Mouse (Mus musculus): ENCODE results near the gene Hist1h2bm.
"Not testable (repeated sequence)": the region's sequence is repeated elsewhere in the genome, so short reads cannot be mapped to it uniquely, and the experiment has no call there.

Gene Hist1h2bm

DNA sequence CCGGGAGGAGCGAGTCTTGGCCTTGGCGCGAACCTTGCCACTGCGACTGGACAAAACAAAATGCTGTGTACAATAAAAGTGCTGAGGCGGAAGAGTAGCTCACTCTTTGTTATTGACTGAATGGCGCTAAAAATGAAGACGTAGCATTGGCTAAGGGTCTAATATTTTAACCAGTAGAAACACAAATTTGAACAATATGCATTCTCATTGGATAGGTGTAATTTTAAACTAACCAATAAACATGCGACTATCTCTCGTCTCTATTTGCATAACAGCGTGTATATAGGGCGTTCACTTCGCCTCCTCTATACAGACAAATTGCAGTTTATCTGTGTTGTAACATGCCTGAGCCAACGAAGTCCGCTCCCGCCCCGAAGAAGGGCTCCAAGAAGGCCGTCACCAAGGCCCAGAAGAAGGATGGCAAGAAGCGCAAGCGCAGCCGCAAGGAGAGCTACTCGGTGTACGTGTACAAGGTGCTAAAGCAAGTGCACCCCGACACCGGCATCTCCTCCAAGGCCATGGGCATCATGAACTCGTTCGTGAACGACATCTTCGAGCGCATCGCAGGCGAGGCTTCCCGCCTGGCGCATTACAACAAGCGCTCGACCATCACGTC, at the start of gene Hist1h2bm:
Hist1h2bm (plus strand) TSS at position 288 of the 616 bp plus-strand sequence.
- peak; percentile 34 for DNase-seq

DNA sequence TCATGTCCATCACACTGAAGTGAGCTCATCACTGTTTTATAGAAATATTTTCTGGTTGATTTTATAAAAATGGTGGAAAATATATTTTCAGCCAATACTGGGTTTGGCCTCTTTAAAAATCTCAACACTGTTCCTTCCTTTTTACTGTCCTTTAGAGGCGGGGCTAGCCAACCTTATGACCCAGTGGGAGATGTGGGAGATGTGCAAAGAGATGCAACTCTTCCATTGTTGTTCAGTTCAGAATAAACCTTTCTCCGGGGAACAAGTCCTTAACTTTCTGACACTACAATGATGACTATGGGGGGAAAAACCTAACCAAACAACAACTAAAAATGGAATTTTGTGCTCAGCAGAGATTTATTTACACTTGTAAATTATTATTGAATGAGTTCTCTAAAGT, 44.5 kb upstream of the Hist1h2bm start, which contains the start of gene Olfr1360:
Olfr1360 (minus strand) TSS at position 101 of the 400 bp plus-strand sequence.
- no peak for DNase-seq

DNA sequence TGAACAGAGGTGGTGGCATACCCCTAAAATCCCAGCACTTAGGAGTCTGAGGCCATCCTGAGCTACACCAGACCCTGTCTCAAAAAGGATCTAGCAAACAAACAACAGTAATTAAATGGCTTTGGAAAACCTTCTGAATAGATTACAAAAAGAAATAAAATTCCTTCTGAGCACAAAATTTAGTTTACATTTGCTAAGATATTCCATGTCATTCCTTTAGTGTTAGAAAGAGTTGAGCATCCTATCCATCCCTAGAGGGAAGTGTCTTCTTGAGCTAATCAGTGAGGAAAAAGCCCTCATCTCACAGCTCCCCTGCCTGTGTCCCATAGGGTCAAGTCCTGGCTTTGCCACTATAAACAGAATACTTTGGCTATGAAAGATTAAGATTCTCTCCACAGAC, 24.0 kb upstream of the Hist1h2bm start, which contains the start of gene Olfr1359:
Olfr1359 (plus strand) TSS at position 301 of the 400 bp plus-strand sequence.
- no peak for DNase-seq

DNA sequence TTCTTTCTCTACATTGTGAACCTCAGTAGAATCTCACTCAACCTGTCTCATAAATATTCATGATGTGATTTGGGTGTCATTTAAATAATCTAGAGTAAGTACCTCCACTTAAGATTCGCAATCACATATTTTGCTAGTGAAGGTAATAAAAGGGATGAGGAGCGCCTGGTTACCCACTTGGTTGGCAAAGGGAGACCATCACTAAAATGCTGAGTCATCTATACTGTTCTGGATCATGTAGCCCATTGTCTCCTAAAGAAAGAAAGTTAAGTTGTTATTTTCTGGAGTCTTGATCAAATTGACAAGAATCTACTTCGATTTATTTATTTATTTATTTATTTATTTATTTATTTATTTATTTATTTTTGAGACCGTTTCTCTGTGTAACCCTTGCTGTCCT, 15.2 kb upstream of the Hist1h2bm start:
- no peak for DNase-seq

DNA sequence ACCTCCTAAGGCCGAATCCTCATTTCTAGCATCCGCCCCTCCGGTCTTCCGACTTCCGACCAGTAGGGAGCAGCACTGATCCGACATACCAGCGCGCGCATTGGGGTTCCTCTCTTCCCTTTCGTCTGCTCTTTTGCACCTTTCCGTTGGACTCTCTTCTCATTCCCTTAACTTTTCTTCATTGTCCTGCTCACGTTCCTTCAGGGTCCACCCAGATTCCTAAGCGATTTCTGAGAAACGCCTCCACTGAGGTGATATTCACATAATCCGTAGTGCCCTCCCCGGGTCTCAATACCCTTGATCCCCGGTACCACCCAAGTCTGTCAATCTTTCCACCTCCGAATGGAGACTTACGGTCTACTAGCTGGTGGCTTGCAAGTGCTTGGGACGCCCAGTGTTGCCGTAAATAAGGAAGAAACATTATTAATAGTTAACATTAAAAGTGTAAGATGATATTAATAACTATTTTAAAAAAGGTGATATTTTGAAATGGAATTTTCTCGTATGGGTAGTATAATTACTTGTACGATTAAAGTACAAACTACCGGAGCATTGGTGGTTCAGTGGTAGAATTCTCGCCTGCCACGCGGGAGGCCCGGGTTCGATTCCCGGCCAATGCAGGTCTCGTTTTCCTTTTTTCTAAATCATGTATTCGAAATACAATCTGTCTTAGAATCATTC, 11.7 kb upstream of the Hist1h2bm start:
- peak; percentile 89 for DNase-seq

DNA sequence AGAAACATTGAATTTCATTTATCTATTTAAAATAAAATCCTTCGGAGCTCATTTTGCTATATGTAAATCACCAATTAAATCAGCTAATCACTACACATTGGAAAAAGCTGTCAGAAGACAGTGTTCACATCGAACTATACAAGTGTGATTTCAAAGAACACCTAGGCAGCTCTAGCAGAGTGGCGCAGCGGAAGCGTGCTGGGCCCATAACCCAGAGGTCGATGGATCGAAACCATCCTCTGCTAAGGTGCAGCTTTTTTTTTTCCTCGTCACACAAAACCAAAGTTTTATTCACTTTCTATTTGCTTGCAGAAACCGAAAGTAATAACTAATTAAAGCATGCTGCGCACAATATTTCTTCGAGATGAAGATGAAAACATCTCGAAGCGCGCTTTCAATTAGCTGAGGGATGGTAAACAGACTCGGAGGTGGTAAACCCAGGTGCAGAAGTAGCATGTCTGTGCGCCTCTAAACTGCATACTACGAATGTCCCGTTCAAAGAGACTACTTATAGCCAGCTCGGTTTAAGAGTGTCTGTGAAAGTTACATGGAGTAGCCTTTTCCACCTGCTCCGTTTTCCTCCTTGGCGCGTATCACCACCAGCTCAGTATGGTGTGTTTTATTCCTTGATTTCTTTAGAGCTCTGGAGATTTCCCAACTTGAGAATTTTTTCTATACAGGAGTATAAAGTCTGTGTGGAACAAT, 10.9 kb upstream of the Hist1h2bm start:
- peak; percentile 78 for DNase-seq

DNA sequence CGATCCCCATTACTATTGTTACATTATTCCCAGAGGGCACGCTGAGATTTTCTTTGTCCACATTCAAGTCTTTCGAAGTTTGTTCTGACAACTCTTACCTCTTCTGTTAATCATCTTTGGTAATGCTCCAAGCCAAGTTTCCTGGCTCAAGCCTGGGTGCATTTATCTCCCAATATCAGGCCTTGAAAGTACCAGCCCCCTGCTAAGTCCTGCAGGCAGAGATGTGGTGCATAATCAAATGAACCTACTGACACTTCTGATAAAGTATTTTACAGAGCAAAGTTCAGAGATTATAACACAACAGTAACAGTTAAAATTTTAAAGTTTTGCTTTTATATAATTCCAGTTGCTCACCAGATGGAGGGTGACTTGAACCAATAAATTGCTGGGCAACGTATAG, 10.1 kb upstream of the Hist1h2bm start:
- DNase-seq, result no peak

DNA sequence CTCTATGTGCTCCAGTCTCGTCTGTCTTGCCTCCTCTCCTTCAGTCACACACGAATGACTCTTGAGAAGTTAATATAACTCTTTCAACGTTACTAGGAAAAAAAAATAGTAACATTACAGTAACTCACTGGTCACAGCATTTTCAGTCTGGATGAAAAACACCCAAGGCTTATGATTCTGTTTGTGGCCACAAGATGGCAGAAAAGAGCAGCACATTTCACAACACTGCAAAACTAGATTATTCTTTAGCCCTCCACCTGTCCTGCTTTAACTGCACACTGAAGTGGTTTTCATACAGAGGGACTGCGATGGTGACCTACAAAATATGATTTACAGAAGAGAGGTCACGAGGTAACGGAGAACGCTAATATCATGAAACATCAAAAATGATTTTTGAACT, 7.1 kb upstream of the Hist1h2bm start:
- DNase-seq, result peak; percentile 65

DNA sequence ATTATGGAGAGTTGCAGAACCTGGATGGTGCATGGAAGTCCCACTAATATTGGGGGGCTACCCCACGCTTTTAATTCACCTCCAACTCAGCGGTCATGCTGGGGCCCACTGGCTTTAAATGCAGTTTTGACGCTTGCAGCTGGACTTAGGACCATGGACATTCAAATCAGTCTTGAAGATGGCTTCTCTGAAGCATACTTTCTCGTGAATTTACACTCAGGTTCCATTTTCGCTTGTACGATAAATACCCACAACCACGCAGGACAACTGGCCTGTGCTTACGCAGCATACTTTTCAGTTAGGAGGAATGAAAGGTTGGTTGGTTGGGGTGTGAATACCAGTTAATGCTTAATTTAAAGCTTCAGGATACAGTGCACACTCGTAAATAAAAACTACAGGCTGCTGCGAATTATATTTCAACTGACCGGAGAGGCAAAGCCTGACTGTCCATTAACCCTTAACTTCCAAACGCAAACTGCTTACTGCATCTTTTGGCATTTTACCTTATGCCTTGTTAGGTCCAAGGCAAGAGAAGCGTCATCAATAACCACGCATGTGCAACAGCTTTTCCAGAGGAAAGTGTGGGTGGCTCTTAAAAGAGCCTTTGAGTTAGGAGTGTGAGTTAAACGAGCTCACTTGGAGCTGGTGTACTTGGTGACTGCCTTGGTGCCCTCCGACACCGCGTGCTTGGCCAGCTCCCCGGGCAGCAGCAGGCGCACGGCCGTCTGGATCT, 6.5 kb upstream of the Hist1h2bm start:
- no peak for DNase-seq

DNA sequence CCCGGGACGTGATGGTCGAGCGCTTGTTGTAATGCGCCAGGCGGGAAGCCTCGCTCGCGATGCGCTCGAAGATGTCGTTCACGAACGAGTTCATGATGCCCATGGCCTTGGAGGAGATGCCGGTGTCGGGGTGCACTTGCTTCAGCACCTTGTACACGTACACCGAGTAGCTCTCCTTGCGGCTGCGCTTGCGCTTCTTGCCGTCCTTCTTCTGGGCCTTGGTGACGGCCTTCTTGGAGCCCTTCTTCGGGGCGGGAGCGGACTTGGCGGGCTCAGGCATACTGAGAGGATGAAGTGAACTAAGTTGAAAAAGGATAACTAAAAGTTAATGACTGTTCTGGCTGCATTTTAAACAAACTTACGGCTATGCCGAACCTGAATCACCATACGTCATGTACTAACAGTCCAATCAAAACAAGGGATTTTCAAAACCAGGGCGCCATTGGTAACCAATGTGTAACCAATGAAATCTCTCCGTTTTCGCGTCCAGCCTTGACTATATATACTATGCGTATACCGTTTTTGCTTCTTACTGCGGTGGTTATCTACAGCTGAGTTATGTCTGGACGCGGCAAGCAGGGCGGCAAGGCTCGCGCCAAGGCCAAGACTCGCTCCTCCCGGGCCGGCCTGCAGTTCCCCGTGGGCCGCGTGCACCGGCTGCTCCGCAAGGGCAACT, 5.8 kb upstream of the Hist1h2bm start, which contains the start of the genes Hist1h2bl and Hist1h2ai:
Hist1h2bl (minus strand) TSS at position 280 of the 676 bp plus-strand sequence.
Hist1h2ai (plus strand) TSS at position 559 of the 676 bp plus-strand sequence.
- peak; percentile 52 for DNase-seq

DNA sequence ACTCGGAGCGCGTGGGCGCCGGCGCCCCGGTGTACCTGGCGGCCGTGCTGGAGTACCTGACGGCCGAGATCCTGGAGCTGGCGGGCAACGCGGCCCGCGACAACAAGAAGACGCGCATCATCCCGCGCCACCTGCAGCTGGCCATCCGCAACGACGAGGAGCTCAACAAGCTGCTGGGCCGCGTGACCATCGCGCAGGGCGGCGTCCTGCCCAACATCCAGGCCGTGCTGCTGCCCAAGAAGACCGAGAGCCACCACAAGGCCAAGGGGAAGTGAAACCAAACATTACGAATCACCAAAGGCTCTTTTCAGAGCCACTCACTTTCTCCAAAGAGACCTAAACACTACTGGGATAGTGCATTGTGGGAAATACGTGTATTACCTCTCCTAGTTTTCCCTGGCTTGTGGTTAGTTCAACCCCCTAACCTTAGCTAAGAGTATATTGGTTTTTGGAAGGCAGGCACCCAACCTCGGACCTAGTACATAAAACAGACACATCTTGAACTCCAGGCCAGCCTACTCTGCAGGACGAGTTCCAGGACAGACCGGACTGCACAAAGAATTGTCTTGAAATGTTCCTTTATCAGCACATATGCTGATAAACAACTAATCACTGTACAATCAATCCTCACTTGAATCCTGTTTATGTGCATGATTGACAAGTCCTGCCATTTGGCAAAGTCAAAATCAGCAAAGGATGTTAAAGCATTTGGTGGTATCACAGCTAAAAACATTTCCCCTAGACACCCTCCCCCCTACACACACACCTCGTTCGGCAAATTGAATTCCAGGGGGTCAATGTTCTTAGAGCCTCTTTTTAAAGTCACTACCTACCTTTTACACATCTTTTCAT, 5.1 kb upstream of the Hist1h2bm start:
- peak; percentile 8 for DNase-seq

DNA sequence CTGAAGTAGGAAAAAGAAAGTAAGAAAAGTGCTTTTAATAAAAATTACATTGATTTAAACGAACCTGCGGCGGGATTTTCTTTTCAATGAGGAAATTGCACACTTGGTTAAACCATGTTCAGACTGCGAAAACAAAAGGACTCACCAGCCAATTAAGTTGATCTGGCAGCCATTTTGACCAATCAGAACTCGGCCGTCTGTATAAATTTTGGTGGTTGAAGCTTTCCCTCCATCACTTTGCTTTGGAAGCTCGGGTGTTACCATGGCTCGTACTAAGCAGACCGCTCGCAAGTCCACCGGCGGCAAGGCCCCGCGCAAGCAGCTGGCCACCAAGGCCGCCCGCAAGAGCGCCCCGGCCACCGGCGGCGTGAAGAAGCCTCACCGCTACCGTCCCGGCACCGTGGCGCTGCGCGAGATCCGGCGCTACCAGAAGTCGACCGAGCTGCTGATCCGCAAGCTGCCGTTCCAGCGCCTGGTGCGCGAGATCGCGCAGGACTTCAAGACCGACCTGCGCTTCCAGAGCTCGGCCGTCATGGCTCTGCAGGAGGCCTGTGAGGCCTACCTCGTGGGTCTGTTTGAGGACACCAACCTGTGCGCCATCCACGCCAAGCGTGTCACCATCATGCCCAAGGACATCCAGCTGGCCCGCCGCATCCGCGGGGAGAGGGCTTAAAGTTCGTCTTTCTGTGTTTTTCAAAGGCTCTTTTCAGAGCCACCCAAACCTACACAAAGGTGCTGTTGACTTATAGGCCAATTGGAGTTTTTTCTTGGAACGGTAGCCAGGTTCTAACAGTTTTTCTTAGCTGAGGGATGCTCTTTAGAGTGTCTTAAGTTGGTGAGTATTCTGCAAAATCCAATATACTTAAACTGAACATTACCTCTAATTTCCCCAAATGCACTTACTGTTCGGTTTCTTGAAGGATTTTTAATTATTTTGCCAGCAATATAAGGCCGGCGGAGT, 4.2 kb upstream of the Hist1h2bm start, which contains the start of gene Hist1h3h:
Hist1h3h (plus strand) TSS at position 263 of the 961 bp plus-strand sequence.
- DNase-seq, result peak; percentile 46

DNA sequence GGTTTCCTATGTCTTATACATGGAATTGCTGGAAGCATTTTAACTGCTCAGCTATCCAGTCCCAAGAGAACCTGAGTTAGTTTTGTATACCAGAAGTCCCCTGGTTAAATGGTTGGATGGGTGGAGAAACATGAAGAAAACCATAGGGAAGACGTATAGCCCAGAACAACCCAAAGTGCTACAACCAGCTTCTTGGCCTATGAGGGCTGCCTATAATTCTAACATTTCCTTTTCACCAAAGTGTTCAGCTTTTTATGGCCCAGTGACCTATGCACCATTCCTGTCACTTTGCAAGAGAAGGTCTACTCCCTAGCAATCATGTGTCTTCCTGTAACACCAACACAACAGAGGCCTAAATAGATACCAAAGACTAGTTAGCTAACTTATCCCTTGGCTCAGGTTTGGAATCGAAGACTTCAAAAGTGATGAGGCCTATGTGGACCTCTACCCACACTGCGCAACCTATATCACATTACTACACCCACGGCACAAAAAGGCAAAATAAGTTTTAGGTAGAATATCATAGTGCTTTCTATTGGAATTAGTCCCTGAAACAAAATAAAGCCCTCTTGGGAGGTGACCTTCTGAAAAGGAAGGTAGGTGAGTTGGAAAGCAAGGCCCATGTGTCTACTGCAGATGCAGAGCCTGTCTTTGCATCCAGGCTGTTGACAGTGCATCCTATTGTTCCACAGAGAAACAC, 3.3 kb upstream of the Hist1h2bm start:
- no peak for DNase-seq

DNA sequence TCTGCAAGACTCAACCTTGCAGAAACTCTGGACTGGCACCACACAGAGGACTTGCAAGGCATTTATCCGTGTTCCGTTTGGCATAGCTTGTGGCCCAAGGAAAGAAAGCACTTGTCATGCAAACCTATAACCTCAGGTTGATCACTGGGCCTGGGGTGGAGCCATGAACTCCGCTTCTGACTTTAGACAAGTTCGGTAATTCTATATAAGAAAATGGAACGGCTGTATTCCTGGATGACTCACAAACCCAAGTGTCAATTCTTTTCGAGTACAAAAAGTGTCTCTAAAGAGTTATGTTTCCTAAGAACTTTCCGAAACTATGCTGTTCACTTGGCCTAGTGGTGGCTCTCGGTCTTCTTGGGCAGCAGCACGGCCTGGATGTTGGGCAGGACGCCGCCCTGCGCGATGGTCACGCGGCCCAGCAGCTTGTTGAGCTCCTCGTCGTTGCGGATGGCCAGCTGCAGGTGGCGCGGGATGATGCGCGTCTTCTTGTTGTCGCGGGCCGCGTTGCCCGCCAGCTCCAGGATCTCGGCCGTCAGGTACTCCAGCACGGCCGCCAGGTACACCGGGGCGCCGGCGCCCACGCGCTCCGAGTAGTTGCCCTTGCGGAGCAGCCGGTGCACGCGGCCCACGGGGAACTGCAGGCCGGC, 612 bp upstream of the Hist1h2bm start:
- not testable (repeated sequence) for DNase-seq

DNA sequence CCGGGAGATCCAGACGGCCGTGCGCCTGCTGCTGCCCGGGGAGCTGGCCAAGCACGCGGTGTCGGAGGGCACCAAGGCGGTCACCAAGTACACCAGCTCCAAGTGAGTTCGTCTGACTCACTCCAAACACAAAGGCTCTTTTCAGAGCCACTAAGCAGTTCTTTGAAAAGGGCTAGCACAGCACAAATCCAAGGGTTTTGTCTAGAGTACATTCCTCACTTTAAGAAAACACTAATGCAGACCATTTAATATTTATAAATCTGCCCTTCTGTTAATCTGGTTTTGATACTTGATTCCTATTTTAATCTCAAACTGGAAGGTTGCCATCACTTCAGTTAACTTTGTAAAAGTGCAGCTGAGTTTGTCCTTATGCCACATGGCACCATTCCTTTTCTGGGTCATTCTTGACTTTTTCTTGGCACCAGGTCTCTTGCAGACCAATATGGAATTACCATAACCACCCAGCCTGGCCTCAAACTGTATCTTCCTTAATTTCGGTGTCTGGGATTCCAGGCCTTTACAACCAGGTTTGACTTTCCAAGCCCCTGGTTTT, 605 bp downstream of the Hist1h2bm start:
- DNase-seq, result no peak

DNA sequence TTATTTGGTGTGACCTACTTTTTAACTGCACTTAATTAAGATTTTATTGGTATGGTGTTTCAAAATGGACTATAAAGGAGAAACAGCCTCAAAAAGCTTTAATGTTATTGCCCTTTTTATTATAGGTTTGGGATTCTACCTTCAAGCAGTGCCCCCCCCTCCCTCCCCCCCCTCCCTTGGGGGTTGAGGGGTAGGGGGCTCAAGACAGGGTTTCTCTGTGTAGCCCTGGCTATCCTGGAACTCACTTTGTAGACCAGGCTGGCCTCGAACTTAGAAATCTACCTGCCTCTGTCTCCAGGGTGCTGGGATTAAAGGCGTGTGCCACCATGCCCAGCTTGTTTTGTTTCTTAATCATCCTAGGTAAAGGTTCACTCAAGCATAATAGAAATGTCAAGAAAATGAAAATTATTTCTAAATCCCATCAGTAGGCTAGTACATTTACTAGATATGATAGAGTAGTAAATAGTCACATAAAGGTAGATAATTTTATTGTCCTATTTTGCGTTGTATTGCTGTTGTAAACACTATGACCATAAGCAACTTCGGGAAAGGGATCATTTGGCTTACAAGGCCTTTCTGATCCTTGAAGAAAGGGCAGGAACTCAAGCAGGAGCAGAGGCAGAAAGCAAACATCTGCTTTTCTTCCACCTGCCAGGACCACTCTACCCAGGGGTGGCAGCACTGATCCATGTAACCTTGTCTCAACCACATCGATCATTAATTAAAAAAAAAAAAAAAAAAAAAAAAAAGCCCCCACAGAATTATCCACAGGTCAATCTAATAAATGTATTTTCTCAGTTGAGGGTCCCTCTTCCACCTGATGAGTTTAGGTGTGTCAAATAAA, 1.4 kb downstream of the Hist1h2bm start:
- no peak for DNase-seq

DNA sequence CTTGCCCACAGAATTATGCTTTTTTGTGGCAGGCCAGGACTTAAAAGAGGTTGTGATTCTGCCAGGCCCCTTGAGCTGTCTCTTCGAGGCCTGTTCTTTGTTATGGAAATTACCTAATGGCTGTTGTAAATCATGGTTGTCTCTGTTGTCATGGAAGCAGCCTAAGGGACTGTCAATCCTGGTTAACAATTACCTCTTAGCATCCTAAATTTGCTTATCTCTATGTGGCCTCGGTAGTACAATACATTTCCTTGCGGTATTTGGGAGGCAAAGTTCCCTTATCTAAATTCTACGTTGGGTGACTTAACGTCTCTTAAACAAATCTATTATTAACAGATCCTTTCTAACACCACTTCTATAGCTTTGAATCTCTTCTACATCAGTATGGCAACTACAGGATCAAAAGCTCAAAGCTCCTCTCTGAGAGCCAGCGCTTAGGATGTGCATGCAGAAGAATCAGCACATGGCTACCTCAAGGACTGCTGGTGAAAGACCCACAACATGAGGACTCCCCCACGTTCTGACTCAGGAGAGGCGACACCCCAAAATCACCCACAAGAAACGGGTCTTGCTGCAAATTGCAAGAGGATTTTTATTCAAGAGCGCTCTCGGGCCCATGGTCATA, 6.2 kb downstream of the Hist1h2bm start:
- no peak for DNase-seq
